Mouse (Mus musculus): ENCODE results near the gene Tnp2. TPM values are rescaled to one million over a fixed set of nuclear protein-coding genes. Genes with fewer than 3 reads are reported as not detected.
A peak's percentile ranks its signal among the peaks of the same experiment; 100 is the strongest.

The Tnp2 gene
- polyA plus RNA-seq, 1 experiment from 2014 or later = not detected

- ATAC-seq (replicated peaks; ENCODE audit: insufficient number of reproducible peaks, insufficient read depth, low FRiP score, low read depth) = no peak
- Histone ChIP-seq H3K36me3 (no peaks in the 10 kb centered on the region), H3K27ac (no peak overlapping the region), H3K9me3 (replicated peaks) (no peaks in the 10 kb centered on the region), H3K9ac (no peak overlapping the region), H3K4me2 (no peak overlapping the region), H3K4me3 (no peak overlapping the region), H3K4me1 (replicated peaks) (peaks cover 38% of the 10 kb centered on the region), H3K27me3 (no peaks in the 10 kb centered on the region)
- 61% methylated on average over 9 of the region's 9 CpGs for WGBS
Measured at GRCm38 (mm10) chr16:10739854-10740398, 48.5 kb downstream of the Tnp2 start.

GRCm38 (mm10) chr16:10738866-10739265 is 49.6 kb downstream of the Tnp2 start:
- Histone ChIP-seq H3K4me2 (no peak overlapping the region), H3K9ac (no peak overlapping the region), H3K4me1 (replicated peaks) (peaks cover 38% of the 10 kb centered on the region), H3K27me3 (no peaks in the 10 kb centered on the region), H3K36me3 (no peaks in the 10 kb centered on the region), H3K9me3 (replicated peaks) (no peaks in the 10 kb centered on the region), H3K27ac (peak overlapping the region; percentile 53), H3K4me3 (no peak overlapping the region)
- no peak for ATAC-seq (replicated peaks; ENCODE audit: insufficient number of reproducible peaks, insufficient read depth, low FRiP score, low read depth)
- WGBS = 75% methylated on average over 3 of the region's 3 CpGs

Other genes starting within 250 kb of the Tnp2 start
- gene Dexi, start 245.6 kb downstream of the Tnp2 start, polyA plus RNA-seq (2015; fragmentation: Nextera tagmentation; extraction: Ambion mirVana) = 15.0 and 19.7 TPM in 2 replicates
- gene Clec16a, start 243.3 kb downstream of the Tnp2 start, polyA plus RNA-seq (2015; fragmentation: Nextera tagmentation; extraction: Ambion mirVana) = 29.9 and 30.4 TPM in 2 replicates
- gene Socs1, start 3.1 kb downstream of the Tnp2 start, polyA plus RNA-seq (2015; fragmentation: Nextera tagmentation; extraction: Ambion mirVana) = 5.1 and 8.3 TPM in 2 replicates
- not detected in 2 replicates for gene Prm3, start 2.3 kb upstream of the Tnp2 start, polyA plus RNA-seq (2015; fragmentation: Nextera tagmentation; extraction: Ambion mirVana)
- not detected in 2 replicates for gene Prm2, start 7.5 kb upstream of the Tnp2 start, polyA plus RNA-seq (2015; fragmentation: Nextera tagmentation; extraction: Ambion mirVana)
- gene Prm1, start 17.2 kb upstream of the Tnp2 start, polyA plus RNA-seq (2015; fragmentation: Nextera tagmentation; extraction: Ambion mirVana) = 0.30 TPM in 1 of 2 replicates, not detected in the other
- not detected in 2 replicates for gene Gm11172, start 24.3 kb upstream of the Tnp2 start, polyA plus RNA-seq (2015; fragmentation: Nextera tagmentation; extraction: Ambion mirVana)
- 2.1 and 3.5 TPM in 2 replicates for gene Rmi2, start 46.4 kb upstream of the Tnp2 start, polyA plus RNA-seq (2015; fragmentation: Nextera tagmentation; extraction: Ambion mirVana)